8 mouse cellular contexts compared by ENCODE assay signal in the genomic region with DNA sequence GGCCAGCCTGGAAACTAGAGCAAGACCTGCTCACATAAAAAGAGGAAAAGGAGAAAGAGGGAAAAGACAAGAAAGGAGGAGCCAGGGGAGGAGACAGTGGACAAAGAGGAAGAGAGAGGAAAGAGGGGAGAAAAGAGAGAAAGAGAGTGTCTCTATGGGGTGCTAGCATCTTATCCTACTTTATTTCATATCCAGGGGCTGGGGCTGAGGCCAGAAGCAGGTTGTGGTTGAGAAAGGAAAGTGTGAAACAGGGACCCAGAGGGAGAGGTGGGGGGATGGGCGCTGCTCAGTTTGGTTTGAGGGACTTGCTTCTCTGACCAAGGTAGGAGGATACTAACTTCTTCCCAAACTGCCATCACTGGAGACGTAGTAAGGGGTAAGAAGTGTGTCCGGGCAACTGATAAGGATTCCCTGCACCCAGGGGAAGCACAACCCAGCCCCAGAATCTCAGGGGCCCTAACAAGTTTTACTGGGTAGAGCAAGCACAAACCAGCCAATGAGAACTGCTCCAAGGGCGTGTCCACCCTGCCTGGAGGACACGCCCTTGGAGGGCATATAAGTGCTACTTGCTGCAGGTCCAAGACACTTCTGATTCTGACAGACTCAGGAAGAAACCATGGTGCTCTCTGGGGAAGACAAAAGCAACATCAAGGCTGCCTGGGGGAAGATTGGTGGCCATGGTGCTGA. TPM values are rescaled to one million over a fixed set of nuclear protein-coding genes. Genes with fewer than 3 reads are reported as not detected.
DNase-seq lines count a peak whose midpoint lies in the region; ATAC-seq and TF ChIP-seq lines count a peak whose summit lies in the region.
"Not testable (repeated sequence)": the region's sequence is repeated elsewhere in the genome, so short reads cannot be mapped to it uniquely, and the experiment has no call there.

A gene (plus strand): TSS at position 421 of the 687 bp plus-strand sequence.

- H3K9me3 ChIP-seq in forebrain, embryonic 14.5 days (replicated peaks; ENCODE audit: control insufficient read depth, low read length); heart, embryonic 10.5 days; hindbrain, embryonic 15.5 days; liver, embryonic 13.5 days (replicated peaks); midbrain, embryonic 15.5 days: not testable (repeated sequence)

- DNase-seq in forebrain, embryonic 14.5 days (ENCODE audit: low spot score); layer of hippocampus, postnatal 36 days; liver, embryonic 13.5 days: not testable (repeated sequence)
- peak; percentile 69 for DNase-seq in heart, embryonic 10.5 days (ENCODE audit: low spot score)

- not testable (repeated sequence) for H3K4me1 ChIP-seq in brown adipose tissue, adult 24 weeks (ENCODE audit: control insufficient read depth, insufficient read depth, insufficient read length, low read length); forebrain, embryonic 14.5 days (ENCODE audit: control insufficient read depth, insufficient read depth, low read length); heart, embryonic 10.5 days; hindbrain, embryonic 15.5 days (replicated peaks); midbrain, embryonic 15.5 days; testis, adult 2 months (ENCODE audit: control insufficient read depth, insufficient read depth, low read length)
- peaks cover 56% of the 10 kb centered on the region for H3K4me1 ChIP-seq in liver, embryonic 13.5 days (replicated peaks)

- 67% methylated on average over 1 of the region's 5 CpGs for WGBS in forebrain, embryonic 14.5 days
- WGBS in heart, embryonic 10.5 days = 47% methylated on average over 1 of the region's 5 CpGs
- WGBS in hindbrain, embryonic 15.5 days = 83% methylated on average over 1 of the region's 5 CpGs
- WGBS in liver, embryonic 13.5 days (ENCODE audit: insufficient replicate concordance) = 17% methylated on average over 1 of the region's 5 CpGs
- WGBS in midbrain, embryonic 15.5 days = 70% methylated on average over 1 of the region's 5 CpGs

- ATAC-seq in forebrain, embryonic 14.5 days; hindbrain, embryonic 15.5 days (ENCODE audit: low FRiP score, low read depth); midbrain, embryonic 15.5 days (replicated peaks): not testable (repeated sequence)
- ATAC-seq in liver, embryonic 13.5 days (ENCODE audit: low read depth) = peak; percentile 69

- H3K4me3 ChIP-seq in brown adipose tissue, adult 24 weeks (ENCODE audit: insufficient read depth, low read depth, low read length); forebrain, embryonic 14.5 days (ENCODE audit: low read depth, low read length); heart, embryonic 10.5 days; hindbrain, embryonic 15.5 days; midbrain, embryonic 15.5 days; testis, adult 2 months (ENCODE audit: control insufficient read depth, low read depth, low read length): not testable (repeated sequence)
- H3K4me3 ChIP-seq in liver, embryonic 13.5 days (replicated peaks) = peak within 1 kb of the TSS; percentile 49

- TF ChIP-seq CTCF in testis, adult 2 months (IDR thresholded peaks at IDR 0.05; ENCODE audit: control insufficient read depth, insufficient read depth, insufficient replicate concordance, low read depth, low read length) = not testable (repeated sequence)

- H3K27ac ChIP-seq in brown adipose tissue, adult 24 weeks (replicated peaks; ENCODE audit: low read depth, low read length); forebrain, embryonic 14.5 days (ENCODE audit: low read depth, low read length); heart, embryonic 10.5 days; hindbrain, embryonic 15.5 days (replicated peaks); midbrain, embryonic 15.5 days; testis, adult 2 months (ENCODE audit: control insufficient read depth, insufficient read depth, low read depth, low read length): not testable (repeated sequence)
- H3K27ac ChIP-seq in liver, embryonic 13.5 days = peak within 1 kb of the TSS; percentile 98

- not testable (repeated sequence) for TF ChIP-seq POLR2A in testis, adult 2 months (IDR thresholded peaks at IDR 0.05; ENCODE audit: control insufficient read depth, low read depth, low read length)

- H3K9ac ChIP-seq in forebrain, embryonic 14.5 days (ENCODE audit: low read length); hindbrain, embryonic 15.5 days; midbrain, embryonic 15.5 days: not testable (repeated sequence)
- peak within 1 kb of the TSS; percentile 81 for H3K9ac ChIP-seq in liver, embryonic 13.5 days

- H3K36me3 ChIP-seq in forebrain, embryonic 14.5 days (ENCODE audit: control insufficient read depth, insufficient read depth, low read length); heart, embryonic 10.5 days; hindbrain, embryonic 15.5 days; liver, embryonic 13.5 days; midbrain, embryonic 15.5 days (replicated peaks); testis, adult 2 months (ENCODE audit: control insufficient read depth, insufficient read depth, low read length): not testable (repeated sequence)

- not testable (repeated sequence) for H3K27me3 ChIP-seq in forebrain, embryonic 14.5 days (replicated peaks; ENCODE audit: control insufficient read depth, insufficient read depth, low read length); hindbrain, embryonic 15.5 days; midbrain, embryonic 15.5 days (replicated peaks); testis, adult 2 months (ENCODE audit: control insufficient read depth, insufficient read depth, low read length)
- peaks cover 53% of the 10 kb centered on the region for H3K27me3 ChIP-seq in heart, embryonic 10.5 days (ENCODE audit: insufficient read depth, poor library complexity, severe bottlenecking)
- peaks cover 26% of the 10 kb centered on the region for H3K27me3 ChIP-seq in liver, embryonic 13.5 days

- not testable (repeated sequence) for H3K4me2 ChIP-seq in forebrain, embryonic 14.5 days (ENCODE audit: low read length); hindbrain, embryonic 15.5 days; midbrain, embryonic 15.5 days
- peak within 1 kb of the TSS; percentile 61 for H3K4me2 ChIP-seq in liver, embryonic 13.5 days

RNA-seq across cellular contexts. Expression of the gene that starts here (rescaled TPM):
- polyA plus RNA-seq in brown adipose tissue, adult 24 weeks (2012; ENCODE audit: insufficient read depth, insufficient read length, missing spikeins) = 66.6 and 483 TPM in 2 replicates
- polyA plus RNA-seq in forebrain, embryonic 14.5 days (2014; fragmentation: Nextera tagmentation; extraction: Ambion mirVana) = 2,348 and 2,639 TPM in 2 replicates
- polyA plus RNA-seq in heart, embryonic 10.5 days (2016; fragmentation: Nextera tagmentation; extraction: Ambion mirVana) = 4,954 and 6,566 TPM in 2 replicates
- 2,663 and 3,254 TPM in 2 replicates for polyA plus RNA-seq in hindbrain, embryonic 15.5 days (2015; fragmentation: Nextera tagmentation; extraction: Ambion mirVana)
- 100 to 1,000 TPM; 243 to 385 TPM for total RNA-seq in layer of hippocampus, postnatal 36 days (2021)
- 56,818 and 64,288 TPM in 2 replicates for polyA plus RNA-seq in liver, embryonic 13.5 days (2015; fragmentation: Nextera tagmentation; extraction: Ambion mirVana)
- 2,454 and 3,091 TPM in 2 replicates for polyA plus RNA-seq in midbrain, embryonic 15.5 days (2015; fragmentation: Nextera tagmentation; extraction: Ambion mirVana)
- polyA plus RNA-seq in testis, adult 2 months (2012; rRNA removed) = 39.8 and 41.7 TPM in 2 replicates
